Mouse (Mus musculus) lung, embryonic 14.5 days (tissue): Measurements from ENCODE around the gene Ror1. TPM values are rescaled to one million over a fixed set of nuclear protein-coding genes. Genes with fewer than 3 reads are reported as not detected.

ENCODE experiments used
- ATAC-seq: fragments of 200-750 bp; cut with Nextera tagmentation; 2 replicates; pipeline ENCODE4 v1.8.0; 2017; ENCODE audit warnings: mild to moderate bottlenecking, moderate TSS enrichment, moderate library complexity; ENCODE audit not compliant: insufficient read depth
- DNase-seq: peaks from one replicate; pipeline ENCODE4 v3.0.0-alpha.2; 2015
- H3K27ac ChIP-seq: fragments of 300-500 bp; sonication (generic); 2 replicates; pipeline ENCODE4 v1.5.1; 2014; ENCODE audit warnings: low read depth, mild to moderate bottlenecking, moderate library complexity
- H3K27me3 ChIP-seq: fragments of 300-500 bp; sonication (generic); 2 replicates; pipeline ENCODE4 v1.6.1; 2014; ENCODE audit warnings: low read length, control low read depth; ENCODE audit not compliant: insufficient read depth
- H3K36me3 ChIP-seq: fragments of 300-500 bp; sonication (generic); 2 replicates; pipeline ENCODE4 v1.6.1; 2014; ENCODE audit warnings: control low read depth; ENCODE audit not compliant: insufficient read depth
- H3K4me1 ChIP-seq: fragments of 300-500 bp; sonication (generic); 2 replicates; pipeline ENCODE4 v1.6.1; 2014; ENCODE audit warnings: antibody characterized with exemption, control low read depth; ENCODE audit not compliant: insufficient read depth
- H3K4me2 ChIP-seq: fragments of 300-500 bp; sonication (generic); 2 replicates; pipeline ENCODE4 v1.6.1; 2014; ENCODE audit warnings: mild to moderate bottlenecking
- H3K4me3 ChIP-seq: fragments of 300-500 bp; sonication (generic); 2 replicates; pipeline ENCODE4 v1.5.1; 2014; ENCODE audit warnings: low read depth, low read length
- H3K9ac ChIP-seq: fragments of 300-500 bp; sonication (generic); 2 replicates; pipeline ENCODE4 v1.6.1; 2014
- H3K9me3 ChIP-seq: fragments of 300-500 bp; sonication (generic); 2 replicates; pipeline ENCODE4 v1.6.1; 2016; ENCODE audit warnings: low read depth, low read length, control low read depth
- CTCF ChIP-seq: IDR thresholded peaks from 2 replicates; pipeline ENCODE4 v1.5.1; 2016; ENCODE audit warnings: antibody characterized with exemption, low read depth
- WGBS: fragments of 180-500 bp; shearing (Covaris S2); extraction: QIAGEN DNeasy Blood & Tissue Kit; methylation state at CpG from one replicate; pipeline ENCODE4 v1.1.7; 2014; 5-methylcytosine and 5-hydroxymethylcytosine counted together
- polyA plus RNA-seq: library from polyadenylated mRNA; unstranded; fragments of >200 nt; fragmentation: Nextera tagmentation; extraction: Ambion mirVana; gene quantifications from 2 replicates; pipeline ENCODE4 v1.2.1, GENCODE M21; 2014

Ror1 gene
- polyA plus RNA-seq, 1 experiment from 2014 or later: 23.8 TPM

DNA sequence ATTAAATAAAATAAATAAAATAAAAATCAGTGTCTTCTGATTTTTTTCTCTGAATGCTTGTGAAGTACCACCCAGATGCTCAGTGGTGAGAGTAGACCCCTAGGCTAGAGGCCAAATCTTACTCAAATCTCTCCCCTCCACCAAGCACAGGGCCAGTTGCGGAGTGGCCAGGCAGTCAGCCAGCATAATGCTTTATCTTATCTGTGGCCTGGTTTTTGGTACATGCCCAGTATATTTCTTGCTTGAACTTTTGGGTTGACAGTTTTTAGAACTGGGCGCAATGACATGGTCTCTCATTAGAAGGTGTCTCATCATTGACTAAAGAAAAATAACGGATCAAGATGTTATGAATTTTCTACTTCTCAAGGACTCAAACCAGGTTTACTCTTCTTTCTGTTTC is 136.3 kb downstream of the Ror1 start:
- TF ChIP-seq CTCF: no peak
- Histone ChIP-seq H3K4me1 (peaks cover 26% of the 10 kb centered on the region), H3K27ac (no peak overlapping the region), H3K36me3 (no peaks in the 10 kb centered on the region), H3K9ac (no peak overlapping the region), H3K4me2 (no peak overlapping the region), H3K4me3 (no peak overlapping the region), H3K27me3 (no peaks in the 10 kb centered on the region), H3K9me3 (no peaks in the 10 kb centered on the region)
- ATAC-seq: no peak
- 71% methylated on average over 3 of the region's 3 CpGs for WGBS
- DNase-seq: peak; percentile 49

DNA sequence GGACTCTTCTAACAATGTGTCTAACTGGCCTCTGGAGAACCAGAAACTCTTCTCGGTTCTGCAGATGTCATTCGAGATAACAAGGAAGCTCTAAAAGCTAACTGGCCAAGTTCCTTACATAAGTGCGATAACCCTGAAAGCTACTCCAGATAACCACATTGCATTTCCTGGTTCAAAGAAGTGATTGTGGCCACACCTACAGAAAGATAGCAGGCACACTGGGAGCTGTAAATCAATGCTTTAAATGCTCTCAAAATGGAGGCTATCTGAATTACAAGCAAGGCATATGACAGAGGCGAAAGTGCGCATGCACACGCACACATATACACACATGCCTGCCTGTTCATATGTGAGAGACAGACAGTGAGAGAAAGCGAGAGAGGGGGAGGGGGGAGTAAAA is 136.9 kb downstream of the Ror1 start:
- no peak for TF ChIP-seq CTCF
- WGBS: 73% methylated on average over 7 of the region's 7 CpGs
- ATAC-seq (no peak), DNase-seq (no peak)
- Histone ChIP-seq H3K27me3 (no peaks in the 10 kb centered on the region), H3K4me2 (no peak overlapping the region), H3K36me3 (no peaks in the 10 kb centered on the region), H3K9ac (no peak overlapping the region), H3K4me3 (no peak overlapping the region), H3K27ac (no peak overlapping the region), H3K9me3 (no peaks in the 10 kb centered on the region), H3K4me1 (peaks cover 20% of the 10 kb centered on the region)

DNA sequence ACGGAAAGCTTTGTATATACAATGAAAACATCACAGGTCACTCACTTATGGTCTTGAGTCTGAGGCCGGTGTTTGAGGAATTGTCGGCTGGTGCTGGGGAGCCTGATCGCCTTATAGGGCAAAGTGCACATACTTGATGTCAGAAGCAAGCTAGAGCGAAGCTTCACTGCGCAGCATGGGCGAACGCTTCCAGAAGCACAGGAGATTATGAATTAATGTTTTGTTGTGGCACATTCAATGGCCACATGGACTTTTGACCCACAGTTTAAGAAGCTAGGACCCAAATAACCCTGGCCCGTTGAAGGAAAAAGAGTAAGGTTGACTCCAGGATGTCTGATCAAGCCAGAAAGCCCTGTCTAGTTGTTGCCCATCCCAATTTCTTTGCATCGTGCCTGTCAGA is 138.2 kb downstream of the Ror1 start:
- no peak overlapping the region for H3K4me2 ChIP-seq
- no peak for DNase-seq
- no peak overlapping the region for H3K27ac ChIP-seq
- 55% methylated on average over 10 of the region's 10 CpGs for WGBS
- no peaks in the 10 kb centered on the region for H3K36me3 ChIP-seq
- TF ChIP-seq CTCF: no peak
- H3K4me3 ChIP-seq: no peak overlapping the region
- H3K4me1 ChIP-seq: peaks cover 14% of the 10 kb centered on the region
- no peak for ATAC-seq
- no peaks in the 10 kb centered on the region for H3K27me3 ChIP-seq
- no peaks in the 10 kb centered on the region for H3K9me3 ChIP-seq
- no peak overlapping the region for H3K9ac ChIP-seq

DNA sequence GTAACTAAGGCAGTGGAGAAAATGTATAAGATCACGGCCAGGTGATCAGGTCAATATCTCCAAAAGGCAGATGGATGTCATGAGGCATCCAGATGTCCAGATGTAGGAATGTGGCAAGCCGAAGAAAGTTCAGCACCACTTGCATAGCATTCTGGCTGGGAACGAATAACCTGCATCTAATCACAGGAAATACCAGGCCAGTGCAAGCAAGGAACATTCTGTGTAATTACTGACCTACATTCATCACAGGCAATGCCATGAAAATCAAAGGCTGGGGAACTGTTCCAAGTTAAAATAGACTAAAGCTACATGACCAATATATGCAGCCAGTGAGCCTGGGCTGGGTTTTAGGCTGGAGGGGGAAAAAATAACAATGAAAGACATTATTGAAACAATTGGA is 140.7 kb downstream of the Ror1 start:
- H3K27me3 ChIP-seq: no peaks in the 10 kb centered on the region
- ATAC-seq: no peak
- no peak overlapping the region for H3K4me2 ChIP-seq
- no peaks in the 10 kb centered on the region for H3K36me3 ChIP-seq
- WGBS: 46% methylated on average over 3 of the region's 3 CpGs
- peaks cover 6% of the 10 kb centered on the region; the same call in 1 of the 2 replicates for H3K4me1 ChIP-seq
- no peaks in the 10 kb centered on the region for H3K9me3 ChIP-seq
- H3K27ac ChIP-seq: no peak overlapping the region
- no peak overlapping the region for H3K9ac ChIP-seq
- no peak overlapping the region for H3K4me3 ChIP-seq
- peak; percentile 37 for DNase-seq
- no peak for TF ChIP-seq CTCF

DNA sequence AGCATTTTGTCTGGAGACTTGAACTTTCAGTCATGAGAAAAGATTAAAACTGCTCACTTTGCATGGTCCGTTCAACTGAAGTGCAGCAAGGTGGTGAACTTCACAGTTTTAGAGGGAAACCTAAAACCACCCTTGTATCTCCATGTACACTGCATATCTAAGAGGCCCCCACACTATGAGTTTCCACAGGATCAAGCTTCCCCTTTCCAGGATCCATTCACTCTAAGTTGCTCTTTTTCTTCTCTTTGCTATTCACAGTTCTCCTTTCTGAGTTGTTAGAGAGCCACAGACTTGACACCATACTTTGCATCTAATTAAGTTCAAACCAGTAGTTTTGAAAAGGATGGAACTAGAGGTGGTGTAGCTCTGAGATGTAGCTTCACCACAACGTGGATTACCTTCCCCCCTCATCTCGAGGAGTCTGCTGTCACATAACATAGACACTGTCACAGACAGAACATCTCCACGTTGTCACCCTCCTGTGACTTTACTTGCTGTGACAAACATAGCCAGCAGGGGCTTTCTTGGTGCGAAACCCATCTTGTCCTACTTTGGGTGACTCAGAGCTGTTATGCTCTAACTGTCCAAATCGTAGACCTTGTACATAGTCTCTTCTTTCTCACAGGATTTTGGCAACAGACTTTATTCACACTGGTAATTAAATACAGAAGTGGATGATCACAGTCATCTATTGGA is 146.6 kb downstream of the Ror1 start:
- Histone ChIP-seq H3K4me1 (peaks cover 6% of the 10 kb centered on the region; the same call in 1 of the 2 replicates), H3K27me3 (no peaks in the 10 kb centered on the region), H3K27ac (no peak overlapping the region), H3K9me3 (no peaks in the 10 kb centered on the region), H3K36me3 (no peaks in the 10 kb centered on the region), H3K9ac (no peak overlapping the region), H3K4me2 (no peak overlapping the region), H3K4me3 (no peak overlapping the region)
- DNase-seq: no peak
- WGBS: 81% methylated on average over 6 of the region's 6 CpGs
- ATAC-seq: no peak
- peak; percentile 19; the same call in 1 of the 2 replicates for TF ChIP-seq CTCF

DNA sequence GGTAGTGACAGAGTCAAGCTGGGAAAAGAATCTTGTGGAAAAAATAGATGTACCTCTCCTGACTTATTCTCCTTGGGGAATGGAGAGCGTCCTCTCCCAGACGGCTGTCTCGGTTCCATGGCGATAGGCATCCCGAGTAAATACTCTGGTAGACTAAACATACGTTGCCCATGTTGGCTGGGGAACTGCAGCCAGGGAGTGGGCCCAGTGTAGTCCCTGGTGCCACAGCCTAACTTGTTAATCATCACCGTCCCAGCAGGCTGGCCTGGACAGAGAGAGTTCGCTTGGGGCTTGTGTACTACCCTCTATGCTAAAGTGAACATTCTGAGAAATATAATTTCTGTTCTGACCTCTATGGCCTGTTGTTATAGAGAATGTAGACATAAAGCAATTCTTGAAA is 148.7 kb downstream of the Ror1 start:
- Histone ChIP-seq H3K36me3 (no peaks in the 10 kb centered on the region), H3K9ac (no peak overlapping the region), H3K27me3 (no peaks in the 10 kb centered on the region), H3K4me2 (no peak overlapping the region), H3K9me3 (no peaks in the 10 kb centered on the region), H3K4me3 (no peak overlapping the region), H3K27ac (no peak overlapping the region; the same call in 1 of the 2 replicates), H3K4me1 (peaks cover 16% of the 10 kb centered on the region)
- ATAC-seq: peak; percentile 32; the same call in 1 of the 2 replicates
- WGBS: 51% methylated on average over 8 of the region's 8 CpGs
- no peak for TF ChIP-seq CTCF
- peak; percentile 44 for DNase-seq

DNA sequence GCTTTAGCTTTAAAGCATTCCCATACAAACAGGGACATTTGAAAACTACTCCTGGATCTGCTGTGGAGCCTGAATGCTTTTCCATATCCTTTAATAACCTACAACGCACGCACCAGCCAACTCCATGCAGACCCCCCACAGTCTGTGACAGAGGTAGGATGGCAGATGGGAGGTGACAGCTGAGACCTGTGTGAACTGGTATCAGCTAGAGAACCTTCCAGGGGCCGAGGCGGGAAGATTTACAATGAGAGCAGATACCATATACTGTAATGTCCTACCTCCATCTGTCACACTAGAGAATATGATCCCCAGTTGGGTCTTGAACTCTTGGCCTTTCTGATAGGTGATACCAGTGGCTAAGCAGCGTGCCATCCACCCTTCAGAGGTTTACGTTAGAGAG is 149.1 kb downstream of the Ror1 start:
- H3K4me1 ChIP-seq: peaks cover 16% of the 10 kb centered on the region
- ATAC-seq: no peak
- H3K27ac ChIP-seq: no peak overlapping the region
- H3K4me2 ChIP-seq: no peak overlapping the region
- H3K36me3 ChIP-seq: no peaks in the 10 kb centered on the region
- no peak overlapping the region for H3K9ac ChIP-seq
- no peak for TF ChIP-seq CTCF
- no peak overlapping the region for H3K4me3 ChIP-seq
- no peaks in the 10 kb centered on the region for H3K27me3 ChIP-seq
- 73% methylated on average over 6 of the region's 6 CpGs for WGBS
- DNase-seq: no peak
- no peaks in the 10 kb centered on the region for H3K9me3 ChIP-seq
